Mouse (Mus musculus) CD8-positive naive resting alpha-beta T cell, adult 2 months (primary cell): Measurements from ENCODE around the gene Arpc1b.
"Not testable (repeated sequence)": the region's sequence is repeated elsewhere in the genome, so short reads cannot be mapped to it uniquely, and the experiment has no call there.

Source experiments
- DNase-seq, 2 experiments: peaks; one replicate each; pipeline ENCODE4 v3.0.0; 2022; ENCODE audit warnings: low read depth in 2 of 2, low spot score in 2 of 2

Gene Arpc1b

DNA sequence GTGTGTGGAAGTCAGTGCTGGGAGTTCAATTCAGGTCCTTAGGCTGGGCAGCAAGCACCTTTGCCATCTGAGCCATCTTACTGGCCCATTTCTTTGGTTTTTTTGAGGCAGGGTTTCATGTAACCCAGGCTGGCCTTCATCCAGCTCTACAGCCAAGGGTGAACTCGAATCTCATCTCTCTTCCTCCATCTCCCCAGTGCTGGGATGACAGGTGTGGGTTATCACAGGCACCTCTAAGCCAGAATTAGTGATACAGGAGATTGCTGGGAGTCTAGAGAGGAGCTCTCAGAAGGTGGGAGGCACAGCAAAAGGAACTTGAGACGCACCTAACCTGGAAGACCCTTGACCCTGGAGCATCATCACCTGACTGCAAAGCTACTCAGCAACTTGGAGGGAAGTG is 599 bp upstream of the Arpc1b start:
- no peak for DNase-seq

DNA sequence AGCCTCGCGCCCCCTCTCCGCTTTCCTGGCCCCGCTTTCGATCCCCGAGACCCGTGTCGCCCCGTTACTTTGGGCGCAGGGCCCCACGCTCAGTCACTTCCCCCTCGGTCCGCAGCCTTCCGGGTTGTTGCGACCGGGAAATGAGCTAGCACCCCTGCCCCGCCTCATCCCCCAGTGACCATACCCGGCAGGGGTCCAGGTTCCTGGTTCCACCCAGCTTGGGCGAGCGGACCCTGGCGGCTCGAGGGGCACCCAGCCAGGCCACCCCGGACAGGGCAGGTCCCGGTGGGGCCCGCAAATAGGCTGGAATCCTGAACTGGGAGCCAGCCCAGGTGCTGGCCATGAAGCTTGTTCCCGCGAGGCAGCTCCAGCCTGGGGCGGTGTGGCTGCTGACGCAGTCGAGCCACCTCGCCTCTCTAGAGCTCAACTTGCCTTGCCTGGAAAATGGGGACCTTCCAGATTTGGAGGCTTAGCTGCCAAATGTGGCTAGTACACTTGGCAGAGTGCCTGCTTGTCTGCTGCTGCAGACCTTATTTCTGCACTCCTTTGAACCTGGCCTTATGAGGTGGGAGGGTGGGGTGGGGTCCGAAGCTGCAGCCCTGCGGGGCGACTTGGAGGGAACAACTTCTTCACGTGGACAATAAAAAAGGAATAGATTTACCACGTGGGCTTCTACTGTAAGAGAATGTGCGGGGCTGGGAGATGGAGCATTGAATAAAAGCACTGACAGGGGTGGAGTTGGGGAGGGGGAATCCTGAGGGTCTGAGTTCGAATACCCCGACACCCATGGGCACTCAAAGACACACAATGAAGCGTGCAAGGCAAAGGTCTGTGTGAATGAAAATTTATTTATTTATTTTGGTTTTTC is 825 bp downstream of the Arpc1b start:
- DNase-seq = peak; percentile 36 to 48

DNA sequence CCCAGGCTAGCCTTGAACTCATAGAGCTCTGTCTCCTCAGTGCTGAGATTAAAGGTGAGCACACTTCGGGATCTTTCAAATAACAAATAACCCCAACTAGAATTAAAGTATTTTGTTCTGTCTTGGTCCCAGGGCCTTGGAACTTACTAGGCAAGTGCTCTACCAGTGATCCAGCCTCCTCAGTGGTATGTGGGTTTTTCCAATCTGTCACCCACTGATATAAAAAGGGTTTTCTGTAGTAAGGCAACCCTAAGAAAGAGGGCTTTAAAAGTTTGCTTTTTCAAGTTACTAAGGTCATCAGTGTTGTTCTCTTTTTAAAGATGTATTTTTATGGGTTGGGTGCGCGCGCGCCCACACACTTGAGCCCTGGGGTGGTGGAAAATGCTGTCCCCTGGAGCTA is 1.7 kb downstream of the Arpc1b start:
- DNase-seq = no peak

DNA sequence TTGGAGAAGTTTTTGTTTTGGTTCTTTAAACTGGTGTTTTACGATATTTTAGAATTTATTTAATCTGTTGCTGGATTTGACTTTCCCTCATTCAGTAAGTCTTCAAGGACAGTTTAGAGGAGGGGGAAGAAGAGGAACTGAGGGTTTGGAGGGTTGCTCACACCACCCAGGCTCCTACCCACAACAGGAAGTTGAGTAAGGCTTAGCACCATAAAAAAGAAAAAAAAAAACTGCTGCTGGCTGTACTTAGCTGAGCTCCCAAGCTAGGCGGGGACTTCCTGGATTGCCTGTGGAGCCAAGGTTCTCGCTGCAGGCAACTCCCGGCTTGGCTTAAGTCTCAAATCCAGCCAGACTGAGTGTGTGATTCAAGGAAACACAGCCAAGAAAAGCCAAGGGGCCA is 2.3 kb downstream of the Arpc1b start:
- DNase-seq = peak; percentile 18 to 37

DNA sequence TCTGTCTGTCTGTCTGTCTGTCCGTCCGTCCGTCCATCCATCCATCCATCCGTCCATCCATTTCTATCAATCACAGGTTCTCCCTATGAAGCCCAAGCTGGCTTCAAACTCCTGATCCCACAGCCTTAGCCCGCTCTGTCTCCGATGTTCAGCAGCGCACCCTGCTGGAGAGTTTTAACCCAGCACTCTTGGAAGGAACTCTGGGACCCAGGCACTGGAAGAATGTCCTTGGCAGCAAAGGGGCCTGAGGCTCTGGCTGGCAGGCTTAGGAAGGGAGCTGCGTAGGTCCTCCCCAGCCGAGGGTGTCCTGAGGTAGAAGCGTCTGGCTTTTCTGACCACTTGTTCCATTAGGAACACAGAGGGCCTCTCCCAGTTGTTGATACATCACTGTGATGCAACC is 2.9 kb downstream of the Arpc1b start:
- peak; percentile 38 to 54 for DNase-seq

DNA sequence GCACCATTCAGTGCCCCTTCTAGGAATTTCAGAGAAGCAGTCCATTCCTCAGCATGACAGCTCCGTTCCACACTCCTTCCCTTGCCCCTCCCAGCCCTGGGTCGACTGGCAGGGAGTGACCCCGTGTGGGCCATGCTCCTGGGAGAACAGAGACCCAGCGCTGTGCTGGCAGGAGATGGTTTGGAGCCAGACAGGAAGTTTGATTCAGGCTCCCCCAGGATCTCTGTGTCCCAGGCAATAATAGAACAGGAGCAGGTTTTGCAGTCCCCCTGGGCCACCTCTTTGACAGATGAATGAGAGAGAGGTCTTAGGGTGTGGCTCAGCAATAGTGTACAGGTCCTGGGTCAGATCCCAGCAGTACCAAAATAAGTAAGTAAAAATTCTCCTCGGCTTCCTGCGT is 4.0 kb downstream of the Arpc1b start:
- no peak for DNase-seq

DNA sequence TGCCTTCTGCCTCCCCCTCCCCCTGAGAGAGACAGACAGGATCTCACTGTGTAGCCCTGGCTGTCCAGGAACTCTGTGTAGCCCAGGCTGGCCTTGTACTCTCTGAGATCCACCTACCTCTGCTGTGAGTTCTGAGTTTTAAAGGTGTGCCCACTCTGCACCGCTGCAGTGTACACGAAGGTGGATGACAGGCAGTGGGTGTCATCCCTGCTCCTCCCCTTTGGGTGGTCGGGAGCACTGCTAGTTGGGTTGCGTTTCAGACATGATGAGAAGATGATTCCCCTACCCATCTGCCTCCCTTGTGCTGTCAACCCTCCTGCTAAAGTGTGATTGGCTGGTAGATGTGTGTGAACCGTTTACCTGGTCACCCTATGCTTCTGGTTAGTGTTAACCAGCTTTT is 4.4 kb downstream of the Arpc1b start:
- no peak for DNase-seq

DNA sequence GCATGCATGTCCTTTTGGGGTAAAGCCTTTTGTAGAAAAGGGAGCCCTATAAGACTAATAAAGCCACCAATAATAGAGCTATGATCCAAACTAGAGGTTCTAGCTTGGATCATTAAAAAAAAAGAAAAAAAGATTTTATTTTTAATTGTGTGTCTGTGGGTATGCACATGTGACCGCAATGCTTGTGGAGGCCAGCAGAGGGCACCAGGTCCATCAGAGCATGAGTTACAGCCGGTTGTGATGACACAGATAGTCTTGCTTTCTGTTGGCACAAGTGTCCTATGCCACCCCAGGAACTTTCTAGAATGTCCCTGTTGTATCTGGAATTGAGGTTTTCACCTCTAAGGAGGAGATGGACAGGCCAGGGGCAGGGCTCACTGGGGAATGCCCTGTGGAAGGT is 5.4 kb downstream of the Arpc1b start:
- DNase-seq = peak; percentile 18 to 37

DNA sequence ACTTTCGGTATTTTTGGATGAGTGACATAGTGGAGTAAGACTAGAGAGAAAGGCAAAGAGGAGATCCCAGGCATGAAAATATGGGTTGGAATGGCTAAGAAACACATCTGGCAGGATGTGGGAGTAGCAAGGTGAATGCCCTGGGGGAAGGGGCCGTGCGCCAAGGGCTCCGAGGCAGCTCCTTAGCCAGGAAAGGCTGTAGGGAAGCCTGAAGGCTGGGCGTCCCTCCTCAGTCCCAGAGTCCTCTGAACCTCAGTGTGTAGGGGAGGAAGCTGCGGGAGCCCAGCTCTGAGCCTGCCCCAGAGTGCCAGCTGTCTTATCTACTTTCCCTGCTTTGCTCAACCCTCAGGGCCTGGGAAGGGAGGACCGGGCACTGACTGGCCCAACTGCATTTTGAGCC is 6.9 kb downstream of the Arpc1b start:
- DNase-seq = no peak

DNA sequence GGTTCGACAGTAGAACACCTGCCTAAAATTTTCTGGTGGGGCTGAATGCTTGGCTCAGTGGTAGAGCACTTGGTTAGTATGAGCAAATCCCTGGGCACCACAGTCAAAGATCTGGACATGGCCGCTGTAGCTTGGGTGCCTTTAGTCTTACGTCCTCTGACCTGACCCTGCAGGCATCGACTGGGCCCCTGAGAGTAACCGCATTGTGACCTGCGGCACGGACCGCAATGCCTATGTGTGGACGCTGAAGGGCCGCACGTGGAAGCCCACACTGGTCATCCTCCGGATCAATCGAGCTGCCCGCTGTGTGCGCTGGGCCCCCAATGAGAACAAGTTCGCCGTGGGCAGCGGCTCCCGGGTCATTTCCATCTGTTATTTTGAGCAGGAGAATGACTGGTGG is 9.4 kb downstream of the Arpc1b start:
- DNase-seq = no peak

DNA sequence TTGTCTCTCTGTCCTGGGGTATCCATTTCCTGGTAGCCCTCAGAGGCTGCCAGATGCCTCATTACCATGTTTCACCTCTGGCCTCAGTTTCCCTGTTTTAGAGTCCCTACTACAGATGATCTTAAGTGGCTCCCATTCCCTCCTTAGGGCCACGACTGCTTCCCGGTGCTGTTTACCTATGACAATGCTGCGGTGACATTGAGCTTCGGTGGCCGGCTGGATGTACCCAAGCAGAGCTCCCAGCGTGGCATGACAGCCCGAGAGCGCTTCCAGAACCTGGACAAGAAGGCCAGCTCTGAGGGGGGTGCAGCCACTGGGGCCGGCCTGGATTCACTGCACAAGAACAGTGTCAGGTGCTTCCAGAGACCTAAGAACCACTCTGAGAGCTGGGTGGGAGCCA is 12.6 kb downstream of the Arpc1b start:
- no peak for DNase-seq

DNA sequence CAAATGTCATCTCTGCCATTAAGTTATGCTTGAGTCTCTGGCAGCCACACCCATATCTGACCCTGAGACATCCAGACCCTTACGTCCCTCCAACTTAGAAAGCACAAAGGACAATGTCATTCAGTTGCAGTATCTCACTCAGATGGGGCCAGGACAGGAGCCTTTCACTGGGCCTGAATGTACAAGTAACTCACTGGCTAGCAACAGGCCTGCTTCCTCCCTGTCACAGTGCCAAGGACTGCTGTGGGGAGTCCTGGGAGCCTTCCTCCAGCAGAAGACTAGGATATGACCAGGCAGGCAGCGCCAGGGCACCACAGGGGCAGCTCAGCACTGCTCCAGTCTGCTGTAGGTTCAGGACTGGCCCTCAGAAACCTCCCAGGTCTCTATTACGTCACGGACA is 15.1 kb downstream of the Arpc1b start:
- DNase-seq = no peak

DNA sequence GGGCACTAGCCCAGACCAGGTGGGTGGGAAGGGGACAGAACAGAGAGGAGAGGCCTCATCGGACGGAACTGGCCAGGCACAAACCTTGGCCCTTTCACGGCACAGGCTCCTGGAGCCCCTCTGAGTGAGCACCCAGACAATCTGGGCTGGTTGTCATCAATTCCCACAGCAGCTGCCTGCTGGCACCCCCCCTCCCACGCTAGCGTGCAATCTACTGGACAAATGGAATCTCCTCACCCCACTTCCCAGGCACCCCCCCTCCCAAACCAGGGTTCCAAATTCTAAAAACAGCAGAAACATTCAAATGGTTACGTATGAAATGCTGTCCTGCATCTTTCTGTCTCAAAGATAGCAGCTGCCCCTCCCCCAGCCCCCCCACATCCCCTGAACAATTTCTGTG is 15.8 kb downstream of the Arpc1b start:
- not testable (repeated sequence) for DNase-seq

DNA sequence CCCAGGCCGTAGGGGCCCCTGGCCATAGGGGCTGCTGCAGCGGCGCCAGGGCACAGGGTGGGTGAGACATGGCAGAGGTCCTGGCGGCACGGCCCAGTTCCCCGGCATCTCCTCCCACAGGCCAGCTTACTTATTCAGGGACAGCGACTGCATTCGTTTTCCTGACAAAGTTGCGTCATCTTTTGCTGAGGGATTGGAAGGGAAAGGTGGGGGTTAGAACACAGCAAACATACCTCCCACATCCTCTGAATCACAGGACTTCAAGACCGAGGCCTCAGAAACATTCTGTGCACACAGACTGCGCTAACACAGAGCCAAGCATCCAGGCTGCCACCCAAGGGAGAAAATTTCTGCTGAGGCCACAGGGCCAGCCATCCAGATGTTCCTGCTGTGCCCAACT is 16.2 kb downstream of the Arpc1b start:
- no peak for DNase-seq

DNA sequence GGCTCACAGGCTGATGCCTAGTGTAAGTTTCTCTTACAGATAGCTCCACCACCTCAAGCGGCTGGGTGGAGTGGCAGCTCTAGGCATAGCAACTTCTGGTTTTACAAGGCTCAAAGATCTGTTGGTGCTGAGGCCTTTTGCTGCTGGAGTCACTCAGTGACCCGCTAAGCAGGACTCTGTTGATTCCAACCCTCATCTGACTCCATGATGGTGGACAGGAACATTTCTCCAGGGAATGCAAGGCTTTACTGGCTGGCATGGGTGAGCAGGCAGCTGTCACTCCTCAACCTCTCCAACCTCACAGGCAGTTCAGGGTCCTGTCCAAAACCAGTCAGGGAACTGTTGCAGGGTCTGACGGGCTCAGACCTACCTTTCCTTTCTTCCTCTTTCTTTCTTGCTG is 17.0 kb downstream of the Arpc1b start:
- DNase-seq = no peak

DNA sequence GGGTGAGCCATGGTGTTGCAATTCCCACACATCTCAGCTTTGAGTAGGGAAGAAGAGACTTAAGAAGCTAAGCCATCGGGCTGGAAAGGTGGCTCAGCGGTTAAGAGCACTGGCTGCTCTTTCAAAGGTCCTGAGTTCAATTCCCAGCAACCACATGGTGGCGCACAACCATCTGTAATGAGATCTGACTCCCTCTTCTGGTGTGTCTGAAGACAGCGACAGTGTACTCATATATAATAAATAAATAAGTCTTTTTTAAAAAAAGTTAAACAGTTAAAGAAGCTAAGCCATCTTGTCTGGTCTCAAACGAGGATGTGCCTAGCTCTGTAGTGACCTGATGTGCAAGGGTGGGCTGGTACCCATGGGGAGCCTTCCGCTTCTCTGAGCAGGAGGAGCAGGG is 19.3 kb downstream of the Arpc1b start:
- not testable (repeated sequence) for DNase-seq

DNA sequence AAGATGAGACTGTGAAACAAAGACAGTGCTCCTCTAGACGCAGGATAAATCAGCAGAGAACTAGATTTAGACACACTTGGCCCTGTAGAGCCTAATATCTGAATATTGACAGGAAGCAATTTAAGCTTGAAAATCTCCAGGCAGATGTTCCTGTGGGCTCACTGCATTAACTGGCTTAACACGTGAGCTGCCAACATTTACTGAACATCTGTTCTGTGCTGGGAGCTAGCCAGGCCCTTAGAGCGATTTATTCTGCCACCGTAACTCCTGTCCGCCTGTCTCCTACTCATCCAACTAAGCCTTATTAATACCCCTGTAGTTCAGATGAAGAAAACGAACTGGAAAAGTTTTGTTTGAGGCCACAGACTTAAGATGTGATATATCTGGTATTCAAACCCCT is 24.8 kb downstream of the Arpc1b start:
- DNase-seq = no peak

DNA sequence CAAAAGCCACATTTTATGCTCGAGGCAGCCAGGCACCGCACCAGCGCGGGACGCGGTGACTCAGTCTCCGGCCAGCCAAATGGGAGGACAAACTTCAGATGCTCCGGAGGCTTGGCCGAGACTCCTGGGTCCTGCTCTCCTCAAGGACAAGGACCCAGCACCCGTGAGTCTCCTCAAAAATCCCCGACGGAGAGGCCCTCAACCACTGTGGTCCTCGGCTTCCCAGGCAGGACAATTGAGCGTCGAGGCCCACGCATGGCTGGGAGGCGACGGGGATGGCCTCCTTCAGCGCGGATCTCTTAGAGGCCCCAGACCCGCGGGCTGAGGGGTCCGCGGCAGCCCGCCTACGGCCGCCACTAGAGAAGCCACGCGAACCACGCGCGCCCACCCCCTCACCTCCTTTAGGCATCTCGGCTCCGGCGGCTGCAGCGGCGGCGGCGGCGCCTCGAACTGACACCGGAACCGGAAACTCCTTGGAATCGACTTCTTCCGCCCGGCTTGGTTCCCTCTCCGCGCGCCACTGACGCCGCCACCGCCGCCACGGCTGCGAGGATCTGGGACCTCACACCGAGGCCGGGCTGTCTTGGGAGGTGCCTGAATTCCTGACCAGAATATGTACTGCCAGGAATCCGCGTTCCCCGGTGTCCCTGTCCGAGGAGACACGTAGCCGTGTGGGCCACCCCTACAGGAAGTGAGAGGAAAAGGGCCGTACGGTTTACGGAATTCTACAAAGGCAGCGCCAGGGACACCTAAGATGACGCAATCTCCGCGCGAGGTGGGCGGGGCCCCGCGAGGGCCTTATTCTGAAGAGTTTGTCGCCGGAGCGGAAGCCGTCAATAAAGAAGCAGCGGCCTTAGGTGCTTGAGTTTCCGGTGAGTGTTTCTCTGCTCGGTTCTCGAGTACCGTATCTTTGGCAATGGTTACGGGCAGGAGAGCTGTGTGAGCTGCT is 25.8 kb downstream of the Arpc1b start, which contains the start of the genes Pdap1 and Bud31:
TSS of gene Pdap1 (minus strand) at position 668 of the 949 bp plus-strand sequence.
TSS of gene Bud31 (plus strand) at position 792 of the 949 bp plus-strand sequence.
- DNase-seq = peak; percentile 97

DNA sequence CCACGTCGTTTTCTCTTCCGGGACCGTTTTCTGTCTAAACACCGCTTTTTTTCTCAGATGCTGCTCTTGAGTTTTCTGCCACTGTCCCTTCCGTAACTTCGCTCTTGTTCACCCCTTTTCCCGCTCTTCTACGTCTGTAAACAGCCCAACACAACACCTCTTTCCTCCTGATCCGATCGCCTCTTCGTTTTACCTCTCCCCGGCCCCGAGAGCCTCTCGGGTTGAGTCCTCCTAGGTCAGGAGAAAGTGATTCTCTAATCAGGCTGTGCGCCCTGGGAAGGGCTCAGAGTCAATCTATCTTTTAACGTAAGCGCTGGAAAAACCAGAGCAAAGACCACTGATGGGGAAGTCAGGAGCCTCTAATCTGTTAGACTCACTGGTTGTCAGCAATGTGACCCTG is 26.6 kb downstream of the Arpc1b start:
- DNase-seq = no peak

DNA sequence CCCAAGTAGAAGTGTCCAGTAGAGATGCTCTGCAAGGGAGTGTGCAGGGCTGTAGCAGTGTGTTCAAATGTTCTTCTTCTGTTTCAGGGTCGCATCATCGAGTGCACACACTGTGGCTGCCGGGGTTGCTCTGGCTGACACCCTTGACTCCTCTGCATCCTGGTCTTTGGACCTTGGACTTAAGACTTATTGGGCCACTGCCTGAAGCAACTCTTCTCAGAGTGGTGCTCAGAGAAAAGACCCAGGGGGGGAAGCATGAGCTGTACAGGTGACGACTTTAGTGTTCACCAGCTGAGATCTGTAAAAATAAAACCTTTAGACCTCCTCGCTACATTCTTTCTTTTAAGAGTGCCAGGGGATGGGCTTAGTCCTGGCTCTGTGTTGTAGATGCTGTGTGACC is 33.7 kb downstream of the Arpc1b start:
- no peak for DNase-seq

DNA sequence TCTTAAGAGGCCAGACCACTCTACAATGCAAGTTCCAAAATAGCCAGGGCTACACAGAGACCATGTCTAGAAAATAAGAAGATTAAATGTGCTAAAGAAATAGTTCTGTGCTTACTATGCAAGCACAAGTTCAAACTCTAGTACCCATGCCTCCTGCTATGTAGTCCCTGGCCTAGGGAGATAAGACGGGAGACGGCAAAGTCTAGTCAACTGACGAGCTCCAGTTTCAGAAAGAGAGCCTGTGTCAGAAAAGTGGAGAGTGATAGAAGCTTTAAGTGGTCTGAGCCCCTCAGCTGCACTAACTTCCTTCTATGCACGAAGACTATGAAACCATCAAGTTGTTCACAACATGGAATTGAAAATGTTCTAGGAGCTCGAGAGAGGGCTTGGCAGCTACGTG is 35.3 kb downstream of the Arpc1b start:
- DNase-seq = no peak

DNA sequence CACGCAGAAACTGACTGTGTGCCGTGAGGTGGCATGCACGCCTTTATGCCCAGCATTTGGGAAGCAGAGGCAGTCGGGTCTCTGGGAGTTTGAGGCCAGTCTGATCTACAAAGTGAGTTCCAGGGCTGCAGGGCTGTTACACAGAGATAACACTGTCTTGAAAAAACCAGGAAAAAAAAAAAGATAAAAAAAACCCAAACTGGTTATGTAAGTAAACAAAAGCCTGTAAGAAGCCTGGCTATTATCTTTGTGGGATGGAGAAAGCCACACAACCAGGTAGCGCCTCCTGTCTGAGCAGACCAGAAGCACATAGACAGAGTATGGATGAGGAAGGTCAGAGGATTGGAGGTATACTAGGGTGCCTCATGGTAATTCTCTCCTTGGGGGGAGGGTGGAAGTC is 38.7 kb downstream of the Arpc1b start:
- DNase-seq = no peak
